Mouse (Mus musculus) cortical plate, adult 2 months (tissue): ENCODE data around the gene Plekha3. TPM values are rescaled to one million over a fixed set of nuclear protein-coding genes. Genes with fewer than 3 reads are reported as not detected.

Experiments
- H3K27ac ChIP-seq: fragments of 200-500 bp; 2 replicates; pipeline ENCODE4 v1.5.1; 2012; ENCODE audit warnings: low read length, control low read depth, inconsistent platforms; ENCODE audit not compliant: insufficient read depth
- H3K4me1 ChIP-seq: fragments of 200-500 bp; 2 replicates; pipeline ENCODE4 v1.6.1; 2011; ENCODE audit warnings: low read length; ENCODE audit not compliant: control insufficient read depth, insufficient read depth
- H3K4me3 ChIP-seq: fragments of 200-500 bp; 2 replicates; pipeline ENCODE4 v1.5.1; 2011; ENCODE audit warnings: mild to moderate bottlenecking, low read length, control low read depth; ENCODE audit not compliant: insufficient read depth
- CTCF ChIP-seq: fragments of 200-500 bp; IDR thresholded peaks from 2 replicates; pipeline ENCODE4 v1.5.1; 2011; ENCODE audit warnings: mild to moderate bottlenecking, control low read depth, low read length; ENCODE audit not compliant: insufficient read depth; ENCODE audit errors: extremely low read depth
- POLR2A ChIP-seq: fragments of 200-500 bp; IDR thresholded peaks from 2 replicates; pipeline ENCODE4 v1.6.1; 2011; ENCODE audit warnings: mild to moderate bottlenecking, low read length, control low read depth; ENCODE audit not compliant: insufficient read depth; ENCODE audit errors: extremely low read depth
- polyA plus RNA-seq: library from polyadenylated mRNA; depleted of rRNA; stranded (reverse); fragments of >200 nt; gene quantifications from 2 replicates; pipeline ENCODE4 v1.2.3, GENCODE M21; 2012

The Plekha3 gene
- polyA plus RNA-seq, 1 experiment = 31.3 TPM

- Histone ChIP-seq H3K4me3 (no peak overlapping the region), H3K27ac (no peak overlapping the region), H3K4me1 (no peaks in the 10 kb centered on the region)
- TF ChIP-seq POLR2A (no peak), CTCF (no peak)
These were observed 20.4 kb upstream of the Plekha3 start for GRCm38 (mm10) chr2:76654646-76655045.

GRCm38 (mm10) chr2:76655444-76655843 lies 19.6 kb upstream of the Plekha3 start:
- Histone ChIP-seq H3K27ac (no peak overlapping the region), H3K4me3 (no peak overlapping the region), H3K4me1 (no peaks in the 10 kb centered on the region)
- no peak for TF ChIP-seq CTCF
- TF ChIP-seq POLR2A = no peak

- H3K27ac ChIP-seq = no peak overlapping the region
- H3K4me1 ChIP-seq = no peaks in the 10 kb centered on the region
- no peak overlapping the region for H3K4me3 ChIP-seq
- TF ChIP-seq CTCF (no peak), POLR2A (no peak)
These were observed 19.1 kb upstream of the Plekha3 start for GRCm38 (mm10) chr2:76655982-76656381.

GRCm38 (mm10) chr2:76658551-76658950 lies 16.5 kb upstream of the Plekha3 start:
- Histone ChIP-seq H3K27ac (no peak overlapping the region), H3K4me3 (no peak overlapping the region), H3K4me1 (no peaks in the 10 kb centered on the region)
- no peak for TF ChIP-seq CTCF

- no peaks in the 10 kb centered on the region for H3K4me1 ChIP-seq
- no peak overlapping the region for H3K4me3 ChIP-seq
- no peak for TF ChIP-seq CTCF
- no peak for TF ChIP-seq POLR2A
- H3K27ac ChIP-seq = no peak overlapping the region
These were observed 15.7 kb upstream of the Plekha3 start for GRCm38 (mm10) chr2:76659419-76659818.

GRCm38 (mm10) chr2:76665531-76665930 lies 9.6 kb upstream of the Plekha3 start:
- no peak overlapping the region for H3K4me3 ChIP-seq
- no peak overlapping the region for H3K27ac ChIP-seq
- no peaks in the 10 kb centered on the region for H3K4me1 ChIP-seq
- TF ChIP-seq CTCF (no peak), POLR2A (no peak)

GRCm38 (mm10) chr2:76667200-76667599 lies 7.9 kb upstream of the Plekha3 start:
- TF ChIP-seq POLR2A (no peak), CTCF (no peak)
- Histone ChIP-seq H3K4me1 (no peaks in the 10 kb centered on the region), H3K27ac (no peak overlapping the region), H3K4me3 (no peak overlapping the region)

- Histone ChIP-seq H3K4me1 (peaks cover 2% of the 10 kb centered on the region; the same call in 1 of the 2 replicates), H3K4me3 (no peak overlapping the region), H3K27ac (no peak overlapping the region)
- TF ChIP-seq POLR2A (no peak), CTCF (no peak)
These were observed 3.4 kb upstream of the Plekha3 start for GRCm38 (mm10) chr2:76671641-76672040.

- no peak for TF ChIP-seq POLR2A
- no peak for TF ChIP-seq CTCF
- H3K27ac ChIP-seq = no peak overlapping the region
- H3K4me1 ChIP-seq = peaks cover 4% of the 10 kb centered on the region; the same call in 1 of the 2 replicates
- peak overlapping the region; percentile 31 for H3K4me3 ChIP-seq
These were observed 2.8 kb upstream of the Plekha3 start for GRCm38 (mm10) chr2:76672134-76672745.

- TF ChIP-seq POLR2A (peak; percentile 83), CTCF (no peak)
- Histone ChIP-seq H3K4me1 (peaks cover 4% of the 10 kb centered on the region; the same call in 1 of the 2 replicates), H3K27ac (no peak within 1 kb of the TSS), H3K4me3 (peak within 1 kb of the TSS; percentile 31)
These were observed 2.1 kb upstream of the Plekha3 start, which contains the start of gene Fkbp7 for GRCm38 (mm10) chr2:76672966-76673392. Gene Fkbp7, minus strand, starts transcription at chr2:76673116.
